Mouse (Mus musculus): Measurements from ENCODE around the gene Maco1. TPM values are rescaled to one million over a fixed set of nuclear protein-coding genes. Genes with fewer than 3 reads are reported as not detected.
"Not testable (repeated sequence)": the region's sequence is repeated elsewhere in the genome, so short reads cannot be mapped to it uniquely, and the experiment has no call there.

Gene Maco1
- polyA plus RNA-seq, 1 experiment = 30.8 TPM

DNA sequence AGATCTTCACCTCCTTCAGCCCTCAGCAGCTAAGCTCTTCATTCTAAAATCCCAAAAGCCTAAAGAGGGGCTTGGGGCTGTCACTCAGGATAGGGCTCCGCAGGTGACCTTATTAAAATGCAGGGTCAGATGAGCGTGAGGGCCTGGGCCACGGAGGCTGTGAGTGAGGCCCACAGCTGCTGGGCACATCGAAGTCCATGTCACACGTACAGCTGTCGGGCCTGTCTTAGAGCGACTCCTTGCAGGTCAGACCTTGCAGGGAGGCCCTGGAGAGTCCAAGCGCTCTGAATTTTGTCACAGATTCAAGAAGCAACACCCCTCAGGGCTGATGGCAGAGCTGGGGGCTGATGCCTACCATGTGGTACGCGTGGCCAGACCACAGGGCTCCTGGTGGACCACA is 52.5 kb downstream of the Maco1 start:
- H3K27ac ChIP-seq (ENCODE audit: insufficient read depth, low read depth, low read length) = no peak overlapping the region
- H3K4me3 ChIP-seq (ENCODE audit: insufficient read depth, low read length) = no peak overlapping the region
- TF ChIP-seq CTCF (IDR thresholded peaks at IDR 0.05; ENCODE audit: low read depth, low read length) (no peak), POLR2A (IDR thresholded peaks at IDR 0.05; ENCODE audit: borderline replicate concordance, low read depth, low read length) (no peak)
- H3K4me1 ChIP-seq (ENCODE audit: control insufficient read depth, insufficient read depth, low read length) = peaks cover 8% of the 10 kb centered on the region

DNA sequence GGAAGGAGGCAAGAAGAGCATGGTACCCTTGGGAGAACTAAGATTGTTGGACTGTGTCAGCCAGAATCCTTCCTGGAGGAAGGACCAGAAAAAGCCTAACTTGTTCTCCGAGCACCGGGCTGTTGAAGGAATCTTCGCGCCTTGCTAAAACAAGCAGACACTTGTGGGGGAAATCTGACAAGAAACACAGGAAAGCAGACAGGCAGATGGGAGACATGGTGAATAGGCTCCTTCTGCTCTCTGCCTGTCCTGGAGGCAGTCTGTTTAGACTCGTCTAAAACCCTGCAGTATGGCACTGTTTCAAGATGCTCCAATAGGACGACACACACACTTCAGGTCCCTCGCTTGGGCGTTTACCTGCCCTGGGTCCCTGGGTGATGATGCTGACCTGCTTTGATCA is 53.0 kb downstream of the Maco1 start:
- no peak overlapping the region for H3K27ac ChIP-seq (ENCODE audit: insufficient read depth, low read depth, low read length)
- H3K4me1 ChIP-seq (ENCODE audit: control insufficient read depth, insufficient read depth, low read length) = peaks cover 7% of the 10 kb centered on the region
- H3K4me3 ChIP-seq (ENCODE audit: insufficient read depth, low read length) = no peak overlapping the region
- no peak for TF ChIP-seq CTCF (IDR thresholded peaks at IDR 0.05; ENCODE audit: low read depth, low read length)
- no peak for TF ChIP-seq POLR2A (IDR thresholded peaks at IDR 0.05; ENCODE audit: borderline replicate concordance, low read depth, low read length)

DNA sequence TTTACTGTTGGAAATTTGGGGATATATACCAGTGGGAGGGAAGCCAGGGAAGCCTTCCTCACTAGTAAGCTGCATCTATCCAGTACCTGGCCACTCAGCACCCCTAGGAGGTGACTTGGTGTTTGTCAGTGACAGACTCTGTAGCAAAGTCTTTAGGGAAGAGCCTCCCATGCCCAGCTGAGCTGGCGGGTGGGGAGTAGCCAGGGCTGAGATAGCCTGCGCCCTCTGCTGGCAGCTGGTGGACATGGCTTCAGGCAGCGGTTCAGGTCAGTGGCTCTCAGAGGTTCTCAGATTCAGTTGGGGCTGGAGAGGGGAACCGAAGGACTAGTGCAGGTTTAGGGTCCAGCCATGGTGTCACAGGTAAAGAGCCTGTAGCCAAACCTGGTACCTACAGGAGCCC is 53.9 kb downstream of the Maco1 start:
- H3K27ac ChIP-seq (ENCODE audit: insufficient read depth, low read depth, low read length) = no peak overlapping the region
- H3K4me1 ChIP-seq (ENCODE audit: control insufficient read depth, insufficient read depth, low read length) = peaks cover 3% of the 10 kb centered on the region
- H3K4me3 ChIP-seq (ENCODE audit: insufficient read depth, low read length) = no peak overlapping the region
- TF ChIP-seq CTCF (IDR thresholded peaks at IDR 0.05; ENCODE audit: low read depth, low read length) (peak; percentile 93), POLR2A (IDR thresholded peaks at IDR 0.05; ENCODE audit: borderline replicate concordance, low read depth, low read length) (no peak)

DNA sequence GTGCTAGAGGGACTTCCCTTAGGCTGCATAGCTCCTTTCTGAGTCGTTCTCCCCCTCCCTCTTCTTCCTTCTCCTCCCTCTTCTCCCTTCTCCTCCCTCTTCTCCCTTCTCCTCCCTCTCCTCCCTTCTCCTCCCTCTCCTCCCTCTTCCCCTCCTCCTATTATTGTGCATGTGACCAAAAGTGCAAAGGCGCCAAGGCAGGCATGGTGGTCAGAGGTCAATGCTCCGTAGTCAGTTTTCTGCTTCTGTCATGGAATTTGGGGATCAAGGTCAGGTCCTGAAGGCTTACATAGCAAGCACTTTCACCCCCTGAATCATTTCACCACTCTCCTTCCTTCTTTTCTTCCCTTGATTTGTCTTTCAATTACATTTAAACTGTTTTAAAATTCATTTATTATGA is 54.3 kb downstream of the Maco1 start:
- peaks cover 3% of the 10 kb centered on the region for H3K4me1 ChIP-seq (ENCODE audit: control insufficient read depth, insufficient read depth, low read length)
- no peak overlapping the region for H3K4me3 ChIP-seq (ENCODE audit: insufficient read depth, low read length)
- no peak overlapping the region for H3K27ac ChIP-seq (ENCODE audit: insufficient read depth, low read depth, low read length)
- TF ChIP-seq CTCF (IDR thresholded peaks at IDR 0.05; ENCODE audit: low read depth, low read length) (no peak), POLR2A (IDR thresholded peaks at IDR 0.05; ENCODE audit: borderline replicate concordance, low read depth, low read length) (no peak)

DNA sequence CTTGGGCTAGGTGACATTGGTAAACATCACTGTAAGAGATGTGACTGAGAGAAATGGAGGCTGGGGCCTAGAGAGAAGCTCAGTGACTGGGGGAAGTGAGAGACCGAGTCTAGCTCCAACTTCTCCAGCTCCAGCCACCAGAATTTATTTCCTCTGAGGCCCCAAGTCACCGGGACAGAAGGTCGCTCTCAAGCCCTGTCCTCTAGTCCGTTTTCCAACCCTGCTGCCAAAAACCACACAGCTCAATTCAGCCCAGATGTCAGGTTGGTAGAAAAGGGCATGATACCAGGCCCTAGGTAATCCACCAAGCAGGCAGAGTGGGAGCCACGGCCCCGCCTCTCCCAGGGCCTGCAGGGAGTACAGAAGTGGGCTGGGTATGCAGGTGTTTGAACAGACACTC is 55.5 kb downstream of the Maco1 start:
- H3K27ac ChIP-seq (ENCODE audit: insufficient read depth, low read depth, low read length) = no peak overlapping the region
- H3K4me3 ChIP-seq (ENCODE audit: insufficient read depth, low read length) = no peak overlapping the region
- TF ChIP-seq POLR2A (IDR thresholded peaks at IDR 0.05; ENCODE audit: borderline replicate concordance, low read depth, low read length) (no peak), CTCF (IDR thresholded peaks at IDR 0.05; ENCODE audit: low read depth, low read length) (no peak)
- H3K4me1 ChIP-seq (ENCODE audit: control insufficient read depth, insufficient read depth, low read length) = peaks cover 3% of the 10 kb centered on the region

DNA sequence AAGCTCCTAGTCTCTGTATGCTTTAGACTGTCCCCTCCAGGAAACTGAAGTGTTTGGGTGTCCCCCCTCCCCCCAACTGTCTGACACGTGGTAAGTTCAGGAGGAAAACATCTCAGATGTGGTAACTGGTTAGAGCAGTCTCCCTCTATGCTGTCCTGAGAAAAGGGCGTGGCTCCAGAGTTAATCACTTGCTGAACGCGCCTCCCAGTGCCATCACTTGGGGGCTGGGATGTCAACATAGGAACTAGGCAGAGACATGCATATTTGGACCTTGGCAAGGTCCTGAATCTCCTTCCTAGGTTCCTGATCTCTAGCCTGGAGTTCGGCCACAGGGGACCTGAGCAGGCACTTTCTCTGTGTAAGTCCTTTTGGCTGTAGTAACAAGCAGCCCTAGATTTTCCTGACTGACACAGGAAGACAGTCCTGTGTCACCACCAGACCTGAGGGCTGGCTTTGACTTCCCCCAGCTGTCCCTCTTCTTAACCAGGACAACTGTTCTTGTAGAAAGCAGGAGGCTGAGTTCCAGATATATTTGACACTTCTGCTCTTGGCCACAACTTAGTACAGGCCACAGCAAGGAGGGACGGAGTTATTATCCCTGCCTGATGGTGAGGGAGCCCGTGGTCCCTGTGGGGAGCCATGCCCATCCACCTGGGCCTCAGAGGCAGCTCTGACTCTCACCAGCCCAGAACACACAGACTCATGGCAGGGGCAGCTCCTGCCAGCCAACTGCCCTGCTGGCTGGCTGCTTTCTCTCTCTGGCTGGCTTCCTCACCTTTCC is 56.4 kb downstream of the Maco1 start:
- H3K27ac ChIP-seq (ENCODE audit: insufficient read depth, low read depth, low read length) = no peak overlapping the region
- H3K4me1 ChIP-seq (ENCODE audit: control insufficient read depth, insufficient read depth, low read length) = peaks cover 3% of the 10 kb centered on the region
- TF ChIP-seq CTCF (IDR thresholded peaks at IDR 0.05; ENCODE audit: low read depth, low read length) = no peak
- no peak for TF ChIP-seq POLR2A (IDR thresholded peaks at IDR 0.05; ENCODE audit: borderline replicate concordance, low read depth, low read length)
- no peak overlapping the region for H3K4me3 ChIP-seq (ENCODE audit: insufficient read depth, low read length)

DNA sequence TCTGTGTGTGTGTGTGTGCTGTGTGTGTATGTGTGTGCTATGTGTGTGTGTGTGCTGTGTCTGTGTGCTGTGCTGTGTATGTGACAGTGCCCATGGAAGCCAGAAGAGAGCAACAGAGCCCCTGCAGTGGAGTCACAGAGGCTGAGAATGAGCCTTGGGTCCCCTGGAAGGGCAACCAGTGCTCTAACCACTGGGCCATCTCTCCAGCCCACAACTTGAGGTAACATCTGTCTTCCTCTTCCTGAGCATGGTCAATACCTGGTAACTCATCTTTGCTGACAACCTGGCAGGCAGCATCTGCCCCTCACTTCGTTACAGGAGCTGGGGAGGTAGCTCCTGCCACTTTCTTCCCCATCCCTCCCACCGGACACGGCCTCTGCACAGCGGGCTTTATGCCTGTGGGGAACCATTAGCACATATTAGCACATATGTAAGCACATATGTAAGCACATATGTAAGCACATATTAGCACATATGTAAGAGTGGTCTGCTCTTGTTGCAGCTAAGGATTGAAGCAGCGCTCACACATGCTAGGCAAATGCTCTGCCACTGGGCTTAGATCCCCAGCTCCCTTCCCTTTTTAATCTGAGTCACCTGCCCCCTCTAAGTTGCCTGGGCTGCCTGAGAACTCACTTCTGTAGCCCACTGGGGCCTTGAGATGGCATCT is 57.2 kb downstream of the Maco1 start:
- Histone ChIP-seq H3K27ac (ENCODE audit: insufficient read depth, low read depth, low read length) (no peak overlapping the region), H3K4me3 (ENCODE audit: insufficient read depth, low read length) (no peak overlapping the region)

DNA sequence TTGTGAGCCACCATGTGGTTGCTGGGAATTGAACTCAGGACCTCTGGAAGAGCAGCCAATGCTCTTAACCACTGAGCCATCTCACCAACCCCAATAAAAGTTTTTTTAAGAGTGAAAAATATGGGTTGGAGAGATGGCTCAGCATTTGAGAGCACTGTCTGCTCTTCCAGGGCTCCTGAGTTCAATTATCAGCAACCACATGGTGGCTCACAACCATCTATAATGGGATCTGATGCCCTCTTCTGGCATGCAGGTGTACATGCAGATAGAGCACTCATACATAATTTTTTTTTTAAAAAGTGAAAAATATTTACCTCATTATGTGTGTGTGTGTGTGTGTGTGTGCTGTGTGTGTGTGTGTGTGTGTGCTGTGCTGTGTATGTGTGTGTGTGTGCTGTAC is 58.2 kb downstream of the Maco1 start:
- not testable (repeated sequence) for H3K4me3 ChIP-seq (ENCODE audit: insufficient read depth, low read length); H3K4me1 ChIP-seq (ENCODE audit: control insufficient read depth, insufficient read depth, low read length); H3K27ac ChIP-seq (ENCODE audit: insufficient read depth, low read depth, low read length)

More for the DNA sequence above, 57.2 kb downstream of the Maco1 start:
- peaks cover 3% of the 10 kb centered on the region for H3K4me1 ChIP-seq (ENCODE audit: control insufficient read depth, insufficient read depth, low read length)
- no peak for TF ChIP-seq CTCF (IDR thresholded peaks at IDR 0.05; ENCODE audit: low read depth, low read length)
- TF ChIP-seq POLR2A (IDR thresholded peaks at IDR 0.05; ENCODE audit: borderline replicate concordance, low read depth, low read length) = no peak

DNA sequence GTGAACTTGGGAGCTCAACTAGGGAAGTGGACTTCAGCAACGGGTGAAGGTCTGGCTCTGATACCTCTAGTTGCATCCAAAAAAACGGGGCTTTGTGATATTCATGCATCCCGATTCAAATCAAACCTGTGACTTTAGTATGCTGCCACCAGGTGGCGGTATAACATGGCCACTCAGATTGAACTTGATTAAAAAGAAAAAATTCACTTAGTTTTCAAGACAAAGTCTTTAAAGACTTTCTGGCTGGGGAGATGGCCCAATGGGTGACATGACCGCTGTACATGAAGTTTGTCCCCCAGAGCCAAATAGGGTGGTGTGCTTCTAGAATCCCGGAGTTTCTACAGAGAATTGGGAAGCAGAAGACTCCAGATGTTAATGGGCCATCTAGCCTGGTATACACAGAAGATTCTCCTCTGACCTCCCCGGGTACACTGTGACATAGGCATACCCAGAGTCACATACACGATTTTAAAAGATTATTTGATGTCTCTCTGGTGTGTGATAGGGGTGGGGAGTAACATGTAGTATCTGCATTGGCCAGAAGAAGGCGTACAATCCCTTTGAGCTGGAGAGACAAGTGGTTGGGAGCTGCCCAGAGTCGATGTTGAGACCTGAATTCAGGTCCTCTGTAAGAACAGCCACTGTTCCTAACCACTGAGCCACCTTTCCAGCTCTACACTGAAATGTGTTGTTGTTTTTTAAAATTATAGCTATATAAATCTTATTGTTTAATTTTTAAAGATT is 59.8 kb downstream of the Maco1 start:
- H3K4me3 ChIP-seq (ENCODE audit: insufficient read depth, low read length) = no peak overlapping the region
- TF ChIP-seq POLR2A (IDR thresholded peaks at IDR 0.05; ENCODE audit: borderline replicate concordance, low read depth, low read length) = no peak
- TF ChIP-seq CTCF (IDR thresholded peaks at IDR 0.05; ENCODE audit: low read depth, low read length) = peak; percentile 72; the same call in 1 of the 2 replicates
- peaks cover 3% of the 10 kb centered on the region for H3K4me1 ChIP-seq (ENCODE audit: control insufficient read depth, insufficient read depth, low read length)
- H3K27ac ChIP-seq (ENCODE audit: insufficient read depth, low read depth, low read length) = no peak overlapping the region

DNA sequence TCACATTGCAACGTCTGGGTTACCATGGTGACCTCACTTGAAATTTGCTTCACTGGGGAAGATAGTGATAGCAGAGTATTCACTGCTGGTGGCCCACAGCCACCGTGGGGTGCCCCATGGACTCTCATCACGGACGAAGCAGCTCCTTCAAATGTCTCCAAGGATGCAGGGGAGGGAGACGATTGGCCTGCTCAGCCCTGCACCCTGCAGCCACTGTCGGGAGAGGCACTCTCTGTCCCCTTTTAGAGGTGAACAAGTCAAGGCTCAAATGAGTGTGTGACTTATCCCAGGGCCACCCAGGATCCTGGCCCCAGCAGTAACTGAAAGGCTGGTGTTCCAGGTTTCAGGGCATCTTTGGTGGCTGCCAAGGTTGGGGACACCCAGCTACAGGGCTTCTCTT is 61.4 kb downstream of the Maco1 start:
- TF ChIP-seq CTCF (IDR thresholded peaks at IDR 0.05; ENCODE audit: low read depth, low read length) = no peak
- no peak for TF ChIP-seq POLR2A (IDR thresholded peaks at IDR 0.05; ENCODE audit: borderline replicate concordance, low read depth, low read length)
- no peak overlapping the region for H3K4me3 ChIP-seq (ENCODE audit: insufficient read depth, low read length)
- H3K4me1 ChIP-seq (ENCODE audit: control insufficient read depth, insufficient read depth, low read length) = peaks cover 2% of the 10 kb centered on the region

More for the DNA sequence above, 61.4 kb downstream of the Maco1 start:
- no peak overlapping the region for H3K27ac ChIP-seq (ENCODE audit: insufficient read depth, low read depth, low read length)

Measured in bone marrow macrophage, adult 2 months (primary cell).